Mouse (Mus musculus): ENCODE data around the gene Uimc1.

- TF ChIP-seq CTCF (IDR thresholded peaks at IDR 0.05; ENCODE audit: low read depth) (no peak), EP300 (IDR thresholded peaks at IDR 0.05; ENCODE audit: low read depth) (no peak)
These were observed 116.5 kb downstream of the Uimc1 start for GRCm38 (mm10) chr13:54983614-54984013.
